Mouse (Mus musculus) gastrocnemius, postnatal 36 days (tissue): ENCODE measurements at regions not wholly inside any gene's neighbourhood (a gene's known extent, or its start where the extent isn't known, plus 50 kb on each side); places are given as distances from the start of the nearest gene placed in this dataset.

Experiments used
- DNase-seq, 2 experiments: peaks; one replicate each; pipeline ENCODE4 v3.0.0; 2022
- intact Hi-C: fragments of 180-260 bp; cut with DNase I; formaldehyde crosslinking; loops from one replicate; pipeline ENCODE4 v1.15.1; 2025

- intact Hi-C loops: no loop called here
- no peak for DNase-seq
Measured at GRCm38 (mm10) chr13:16314669-16315068, 303.0 kb downstream of the Inhba start.

- intact Hi-C loops: no loop called here
- DNase-seq: no peak
Measured at GRCm38 (mm10) chr13:16315689-16316088, 304.0 kb downstream of the Inhba start.

- no peak for DNase-seq
- intact Hi-C loops: no loop called here
Measured at GRCm38 (mm10) chr13:16316581-16316980, 304.9 kb downstream of the Inhba start.

- intact Hi-C loops: no loop called here
Measured at GRCm38 (mm10) chr13:16317412-16317811, 305.8 kb downstream of the Inhba start.

GRCm38 (mm10) chr13:16320392-16320791 lies 308.7 kb downstream of the Inhba start:
- intact Hi-C loops: no loop called here
- no peak for DNase-seq

More at GRCm38 (mm10) chr13:16317412-16317811, 305.8 kb downstream of the Inhba start:
- DNase-seq: no peak

GRCm38 (mm10) chr13:16325661-16326060 lies 314.0 kb downstream of the Inhba start:
- DNase-seq: no peak
- intact Hi-C loops: no loop called here

GRCm38 (mm10) chr13:16341727-16342126 lies 330.1 kb downstream of the Inhba start:
- no peak for DNase-seq
- intact Hi-C loops: no loop called here

GRCm38 (mm10) chr13:16342171-16342570 lies 330.5 kb downstream of the Inhba start:
- no peak for DNase-seq
- intact Hi-C loops: no loop called here

GRCm38 (mm10) chr13:16343280-16343945 lies 331.8 kb downstream of the Inhba start:
- DNase-seq: peak in 1 of 2 experiments; percentile 4
- intact Hi-C loops: no loop called here

GRCm38 (mm10) chr13:16349353-16349752 lies 337.7 kb downstream of the Inhba start:
- DNase-seq: no peak
- intact Hi-C loops: no loop called here

- intact Hi-C loops: no loop called here
Measured at GRCm38 (mm10) chr13:16350061-16350460, 338.4 kb downstream of the Inhba start.

GRCm38 (mm10) chr13:16355316-16355715 lies 343.7 kb downstream of the Inhba start:
- intact Hi-C loops: no loop called here
- no peak for DNase-seq

More at GRCm38 (mm10) chr13:16350061-16350460, 338.4 kb downstream of the Inhba start:
- DNase-seq: no peak

- intact Hi-C loops: no loop called here
- no peak for DNase-seq
Measured at GRCm38 (mm10) chr13:16379492-16379891, 367.8 kb downstream of the Inhba start.

GRCm38 (mm10) chr13:16379949-16380348 lies 368.3 kb downstream of the Inhba start:
- DNase-seq: no peak
- intact Hi-C loops: no loop called here

- intact Hi-C loops: no loop called here
- no peak for DNase-seq
Measured at GRCm38 (mm10) chr13:16382936-16383511, 371.4 kb downstream of the Inhba start.

- DNase-seq: no peak
- intact Hi-C loops: no loop called here
Measured at GRCm38 (mm10) chr13:16416356-16417019, 404.8 kb downstream of the Inhba start.

- DNase-seq: no peak
- intact Hi-C loops: no loop called here
Measured at GRCm38 (mm10) chr13:16424147-16424546, 412.5 kb downstream of the Inhba start.

- intact Hi-C loops: no loop called here
- DNase-seq: no peak
Measured at GRCm38 (mm10) chr13:16435436-16435835, 423.8 kb downstream of the Inhba start.

GRCm38 (mm10) chr13:16453234-16453633 lies 441.6 kb downstream of the Inhba start:
- no peak for DNase-seq
- intact Hi-C loops: no loop called here

- intact Hi-C loops: no loop called here
- no peak for DNase-seq
Measured at GRCm38 (mm10) chr13:16459743-16460142, 448.1 kb downstream of the Inhba start.

GRCm38 (mm10) chr13:16461681-16462080 lies 450.0 kb downstream of the Inhba start:
- no peak for DNase-seq
- intact Hi-C loops: no loop called here

- no peak for DNase-seq
- intact Hi-C loops: no loop called here
Measured at GRCm38 (mm10) chr13:16464823-16465222, 453.2 kb downstream of the Inhba start.
